Mouse (Mus musculus): ENCODE measurements around the gene Txnl4b. TPM values are rescaled to one million over a fixed set of nuclear protein-coding genes. Genes with fewer than 3 reads are reported as not detected.

The Txnl4b gene
- polyA plus RNA-seq, 1 experiment from 2014 or later, result 27.1 TPM

- H3K36me3 ChIP-seq, result peaks cover 21% of the 10 kb centered on the region
- peaks cover 11% of the 10 kb centered on the region for H3K4me1 ChIP-seq
- peak overlapping the region; percentile 70 for H3K4me2 ChIP-seq (replicated peaks)
- H3K4me3 ChIP-seq, result peak overlapping the region; percentile 55
- no peak for ATAC-seq (ENCODE audit: low FRiP score, low read depth)
- 15% methylated on average over 12 of the region's 12 CpGs for WGBS
- peak overlapping the region; percentile 97 for H3K27ac ChIP-seq (replicated peaks)
- peak overlapping the region; percentile 54 for H3K9ac ChIP-seq (replicated peaks)
- H3K27me3 ChIP-seq, result no peaks in the 10 kb centered on the region
- H3K9me3 ChIP-seq, result no peaks in the 10 kb centered on the region
These were observed 42.0 kb downstream of the Txnl4b start for GRCm38 (mm10) chr8:109607650-109608049.

- Histone ChIP-seq H3K36me3 (peaks cover 13% of the 10 kb centered on the region), H3K27me3 (no peaks in the 10 kb centered on the region), H3K4me1 (peaks cover 11% of the 10 kb centered on the region), H3K27ac (replicated peaks) (peak within 1 kb of the TSS; percentile 97), H3K4me2 (replicated peaks) (peak within 1 kb of the TSS; percentile 70), H3K4me3 (peak within 1 kb of the TSS; percentile 55), H3K9ac (replicated peaks) (peak within 1 kb of the TSS; percentile 70), H3K9me3 (no peaks in the 10 kb centered on the region)
- peak; percentile 99 for ATAC-seq (ENCODE audit: low FRiP score, low read depth)
- under 1% methylated on average over 42 of the region's 42 CpGs for WGBS
These were observed 42.8 kb downstream of the Txnl4b start, which contains the start of gene Dhodh for GRCm38 (mm10) chr8:109608271-109609152. TSS of gene Dhodh (minus strand) at chr8:109608673.

GRCm38 (mm10) chr8:109609153-109609502, 43.4 kb downstream of the Txnl4b start:
- Histone ChIP-seq H3K4me2 (replicated peaks) (peak overlapping the region; percentile 70), H3K36me3 (peaks cover 7% of the 10 kb centered on the region), H3K9ac (replicated peaks) (peak overlapping the region; percentile 70), H3K4me3 (peak overlapping the region; percentile 55), H3K9me3 (no peaks in the 10 kb centered on the region), H3K27me3 (no peaks in the 10 kb centered on the region), H3K27ac (replicated peaks) (peak overlapping the region; percentile 97), H3K4me1 (peaks cover 11% of the 10 kb centered on the region)
- ATAC-seq (ENCODE audit: low FRiP score, low read depth), result no peak
- WGBS, result 20% methylated on average over 5 of the region's 5 CpGs

- no peaks in the 10 kb centered on the region for H3K27me3 ChIP-seq
- no peak within 1 kb of the TSS for H3K4me2 ChIP-seq (replicated peaks)
- no peak within 1 kb of the TSS for H3K4me3 ChIP-seq
- no peak for ATAC-seq (ENCODE audit: low FRiP score, low read depth)
- no peaks in the 10 kb centered on the region for H3K4me1 ChIP-seq
- 63% methylated on average over 27 of the region's 27 CpGs for WGBS
- H3K9ac ChIP-seq (replicated peaks), result no peak within 1 kb of the TSS
- H3K9me3 ChIP-seq, result peaks cover 3% of the 10 kb centered on the region; the same call in 1 of the 2 replicates
- H3K27ac ChIP-seq (replicated peaks), result no peak within 1 kb of the TSS
- H3K36me3 ChIP-seq, result no peaks in the 10 kb centered on the region
These were observed 48.8 kb downstream of the Txnl4b start, which contains the start of gene Pkd1l3 for GRCm38 (mm10) chr8:109614243-109615210. TSS of gene Pkd1l3 (plus strand) at chr8:109614517.

- H3K4me2 ChIP-seq (replicated peaks), result no peak overlapping the region
- no peak overlapping the region for H3K27ac ChIP-seq (replicated peaks)
- H3K4me1 ChIP-seq, result no peaks in the 10 kb centered on the region
- WGBS, result 90% methylated on average over 3 of the region's 3 CpGs
- H3K9me3 ChIP-seq, result peaks cover 5% of the 10 kb centered on the region; the same call in 1 of the 2 replicates
- no peak overlapping the region for H3K4me3 ChIP-seq
- H3K9ac ChIP-seq (replicated peaks), result no peak overlapping the region
- ATAC-seq (ENCODE audit: low FRiP score, low read depth), result no peak
- H3K36me3 ChIP-seq, result no peaks in the 10 kb centered on the region
- H3K27me3 ChIP-seq, result no peaks in the 10 kb centered on the region
These were observed 49.9 kb downstream of the Txnl4b start for GRCm38 (mm10) chr8:109615569-109615968.

Other genes starting within 250 kb of the Txnl4b start
- gene Pmfbp1, start 71.9 kb upstream of the Txnl4b start, polyA plus RNA-seq (2016; fragmentation: Nextera tagmentation; extraction: Ambion mirVana), result 1.7 and 1.8 TPM in 2 replicates
- 30.3 and 32.4 TPM in 2 replicates for gene Dhx38, start within 50 bp of the Txnl4b start, polyA plus RNA-seq (2016; fragmentation: Nextera tagmentation; extraction: Ambion mirVana)
- 0.29 and 0.33 TPM in 2 replicates for gene Hp, start 13.3 kb downstream of the Txnl4b start, polyA plus RNA-seq (2016; fragmentation: Nextera tagmentation; extraction: Ambion mirVana)
- gene Dhodh, start 42.8 kb downstream of the Txnl4b start, polyA plus RNA-seq (2016; fragmentation: Nextera tagmentation; extraction: Ambion mirVana), result 38.6 and 41.6 TPM in 2 replicates
- gene Pkd1l3, start 48.6 kb downstream of the Txnl4b start, polyA plus RNA-seq (2016; fragmentation: Nextera tagmentation; extraction: Ambion mirVana), result 0.11 and 0.45 TPM in 2 replicates
- gene Ist1, start 127.4 kb downstream of the Txnl4b start, polyA plus RNA-seq (2016; fragmentation: Nextera tagmentation; extraction: Ambion mirVana), result 172 and 181 TPM in 2 replicates
- 74.6 and 80.7 TPM in 2 replicates for gene Zfp821, start 139.7 kb downstream of the Txnl4b start, polyA plus RNA-seq (2016; fragmentation: Nextera tagmentation; extraction: Ambion mirVana)
- 7.3 and 8.3 TPM in 2 replicates for gene Atxn1l, start 171.8 kb downstream of the Txnl4b start, polyA plus RNA-seq (2016; fragmentation: Nextera tagmentation; extraction: Ambion mirVana)
- 67.1 and 72.4 TPM in 2 replicates for gene Ap1g1, start 212.7 kb downstream of the Txnl4b start, polyA plus RNA-seq (2016; fragmentation: Nextera tagmentation; extraction: Ambion mirVana)

Data from midbrain, embryonic 12.5 days (tissue).